Mouse (Mus musculus) duodenum, adult 2 months (tissue): Measurements from ENCODE around the gene Sparc. TPM values are rescaled to one million over a fixed set of nuclear protein-coding genes. Genes with fewer than 3 reads are reported as not detected.

Source experiments
- polyA plus RNA-seq: library from polyadenylated mRNA; depleted of rRNA; stranded (reverse); fragments of >200 nt; gene quantifications from 2 replicates; pipeline ENCODE4 v1.2.3, GENCODE M21; 2012; ENCODE audit warnings: low replicate concordance; rRNA removed

The Sparc gene
- 277 and 331 TPM in 2 replicates for polyA plus RNA-seq

GRCm38 (mm10) chr11:55422978-55423377 is at the start of gene Sparc:
Sparc (minus strand) TSS chr11:55423183.

GRCm38 (mm10) chr11:55469048-55469843 is 46.3 kb upstream of the Sparc start, which contains the start of gene G3bp1:
G3bp1 (plus strand) TSS chr11:55469685.

GRCm38 (mm10) chr11:55461019-55461645 is 38.1 kb upstream of the Sparc start, which contains the start of gene Atox1:
Atox1 (minus strand) TSS chr11:55461239.

Other genes with a start within 250 kb of the Sparc start
- 0.76 and 4.4 TPM in 2 replicates for gene Slc36a2, start 238.1 kb downstream of the Sparc start, polyA plus RNA-seq
- 24.0 and 139 TPM in 2 replicates for gene Slc36a1, start 218.8 kb downstream of the Sparc start, polyA plus RNA-seq
- under 0.01 TPM in 1 of 2 replicates, not detected in the other for gene Fat2, start 86.6 kb downstream of the Sparc start, polyA plus RNA-seq
- 354 and 554 TPM in 2 replicates for gene Atox1, start 38.1 kb upstream of the Sparc start, polyA plus RNA-seq
- gene G3bp1, start 46.5 kb upstream of the Sparc start, polyA plus RNA-seq: 8.4 and 16.9 TPM in 2 replicates
- gene Glra1, start 185.0 kb upstream of the Sparc start, polyA plus RNA-seq: not detected in 2 replicates